Mouse (Mus musculus): ENCODE measurements around the gene Gmppb.
"Not testable (repeated sequence)": the region's sequence is repeated elsewhere in the genome, so short reads cannot be mapped to it uniquely, and the experiment has no call there.

Gene Gmppb

GRCm38 (mm10) chr9:108049016-108049455, at the start of gene Gmppb:
Gene Gmppb, plus strand, starts transcription at chr9:108049242.
- peak; percentile 84 to 92 for DNase-seq (ENCODE audit: low spot score in 2 of 2)

GRCm38 (mm10) chr9:108001922-108002770, 46.9 kb upstream of the Gmppb start, which contains the start of gene Ip6k1:
Gene Ip6k1, plus strand, starts transcription at chr9:108002501.
- DNase-seq (ENCODE audit: low spot score in 2 of 2), result peak; percentile 100

GRCm38 (mm10) chr9:108002778-108003530, 46.1 kb upstream of the Gmppb start:
- no peak for DNase-seq (ENCODE audit: low spot score in 2 of 2)

- DNase-seq (ENCODE audit: low spot score in 2 of 2), result no peak
These were observed 45.5 kb upstream of the Gmppb start for GRCm38 (mm10) chr9:108003531-108003890.

- no peak for DNase-seq (ENCODE audit: low spot score in 2 of 2)
These were observed 41.0 kb upstream of the Gmppb start for GRCm38 (mm10) chr9:108008041-108008440.

GRCm38 (mm10) chr9:108010385-108010784, 38.7 kb upstream of the Gmppb start:
- DNase-seq (ENCODE audit: low spot score in 2 of 2), result no peak

GRCm38 (mm10) chr9:108013577-108013976, 35.5 kb upstream of the Gmppb start:
- DNase-seq (ENCODE audit: low spot score in 2 of 2), result not testable (repeated sequence)

GRCm38 (mm10) chr9:108017127-108017526, 31.9 kb upstream of the Gmppb start:
- no peak for DNase-seq (ENCODE audit: low spot score in 2 of 2)

- no peak for DNase-seq (ENCODE audit: low spot score in 2 of 2)
These were observed 28.3 kb upstream of the Gmppb start for GRCm38 (mm10) chr9:108020741-108021140.

GRCm38 (mm10) chr9:108023216-108023615, 25.8 kb upstream of the Gmppb start:
- DNase-seq (ENCODE audit: low spot score in 2 of 2), result no peak

GRCm38 (mm10) chr9:108026584-108026983, 22.5 kb upstream of the Gmppb start:
- DNase-seq (ENCODE audit: low spot score in 2 of 2), result no peak

GRCm38 (mm10) chr9:108027867-108028266, 21.2 kb upstream of the Gmppb start:
- DNase-seq (ENCODE audit: low spot score in 2 of 2), result no peak

GRCm38 (mm10) chr9:108032126-108032525, 16.9 kb upstream of the Gmppb start:
- DNase-seq (ENCODE audit: low spot score in 2 of 2), result no peak

GRCm38 (mm10) chr9:108035331-108036156, 13.5 kb upstream of the Gmppb start:
- no peak for DNase-seq (ENCODE audit: low spot score in 2 of 2)

- DNase-seq (ENCODE audit: low spot score in 2 of 2), result no peak
These were observed 4.1 kb upstream of the Gmppb start for GRCm38 (mm10) chr9:108044751-108045492.

GRCm38 (mm10) chr9:108046582-108046981, 2.5 kb upstream of the Gmppb start:
- no peak for DNase-seq (ENCODE audit: low spot score in 2 of 2)

- no peak for DNase-seq (ENCODE audit: low spot score in 2 of 2)
These were observed 1.2 kb upstream of the Gmppb start for GRCm38 (mm10) chr9:108047601-108048565.

GRCm38 (mm10) chr9:108048566-108048955, 481 bp upstream of the Gmppb start:
- no peak for DNase-seq (ENCODE audit: low spot score in 2 of 2)

GRCm38 (mm10) chr9:108049561-108050251, 664 bp downstream of the Gmppb start:
- DNase-seq (ENCODE audit: low spot score in 2 of 2), result no peak

Measured in cerebellum, postnatal 4 days (tissue).